Mouse (Mus musculus) forebrain, embryonic 16.5 days (tissue): ENCODE results near the gene Dstyk. TPM values are rescaled to one million over a fixed set of nuclear protein-coding genes. Genes with fewer than 3 reads are reported as not detected.
"Not testable (repeated sequence)": the region's sequence is repeated elsewhere in the genome, so short reads cannot be mapped to it uniquely, and the experiment has no call there.

Experiments used
- ATAC-seq: fragments of 200-750 bp; cut with Nextera tagmentation; 2 replicates; pipeline ENCODE4 v1.8.0; 2017; ENCODE audit warnings: mild to moderate bottlenecking, moderate library complexity
- H3K27ac ChIP-seq: fragments of 300-500 bp; sonication (generic); 2 replicates; pipeline ENCODE4 v1.5.1; 2014; ENCODE audit warnings: low read length, control low read depth
- H3K27me3 ChIP-seq: fragments of 300-500 bp; sonication (generic); replicated peaks from 2 replicates; pipeline ENCODE4 v1.6.1; 2014; ENCODE audit warnings: low read length; ENCODE audit not compliant: control insufficient read depth, insufficient read depth
- H3K36me3 ChIP-seq: fragments of 300-500 bp; sonication (generic); 2 replicates; pipeline ENCODE4 v1.6.1; 2014; ENCODE audit not compliant: control insufficient read depth, insufficient read depth
- H3K4me1 ChIP-seq: fragments of 300-500 bp; sonication (generic); replicated peaks from 2 replicates; pipeline ENCODE4 v1.6.1; 2014; ENCODE audit warnings: low read length; ENCODE audit not compliant: control insufficient read depth, insufficient read depth
- H3K4me2 ChIP-seq: fragments of 300-500 bp; sonication (generic); 2 replicates; pipeline ENCODE4 v1.6.1; 2014; ENCODE audit warnings: mild to moderate bottlenecking, low read length, control low read depth
- H3K4me3 ChIP-seq: fragments of 300-500 bp; sonication (generic); replicated peaks from 2 replicates; pipeline ENCODE4 v1.5.1; 2014; ENCODE audit warnings: mild to moderate bottlenecking, low read length, control low read depth
- H3K9ac ChIP-seq: fragments of 300-500 bp; sonication (generic); replicated peaks from 2 replicates; pipeline ENCODE4 v1.6.1; 2014; ENCODE audit warnings: low read depth, low read length, control low read depth
- H3K9me3 ChIP-seq: fragments of 300-500 bp; sonication (generic); 2 replicates; pipeline ENCODE4 v1.6.1; 2016; ENCODE audit warnings: low read length; ENCODE audit not compliant: control insufficient read depth
- WGBS: fragments of 180-500 bp; shearing (Covaris S2); extraction: QIAGEN DNeasy Blood & Tissue Kit; methylation state at CpG from one replicate; pipeline ENCODE4 v1.1.7; 2014; 5-methylcytosine and 5-hydroxymethylcytosine counted together
- polyA plus RNA-seq: library from polyadenylated mRNA; unstranded; fragments of >200 nt; fragmentation: Nextera tagmentation; extraction: Ambion mirVana; gene quantifications from 2 replicates; pipeline ENCODE4 v1.2.1, GENCODE M21; 2015

The Dstyk gene
- polyA plus RNA-seq, 1 experiment from 2014 or later: 13.1 TPM

GRCm38 (mm10) chr1:132464651-132465050 is 47.3 kb downstream of the Dstyk start:
- Histone ChIP-seq H3K27me3 (no peaks in the 10 kb centered on the region), H3K4me1 (no peaks in the 10 kb centered on the region), H3K4me2 (no peak overlapping the region), H3K9ac (no peak overlapping the region), H3K36me3 (peaks cover 10% of the 10 kb centered on the region; the same call in 1 of the 2 replicates), H3K9me3 (no peaks in the 10 kb centered on the region), H3K4me3 (no peak overlapping the region), H3K27ac (no peak overlapping the region)
- no peak for ATAC-seq
- 87% methylated on average over 5 of the region's 5 CpGs for WGBS

DNA sequence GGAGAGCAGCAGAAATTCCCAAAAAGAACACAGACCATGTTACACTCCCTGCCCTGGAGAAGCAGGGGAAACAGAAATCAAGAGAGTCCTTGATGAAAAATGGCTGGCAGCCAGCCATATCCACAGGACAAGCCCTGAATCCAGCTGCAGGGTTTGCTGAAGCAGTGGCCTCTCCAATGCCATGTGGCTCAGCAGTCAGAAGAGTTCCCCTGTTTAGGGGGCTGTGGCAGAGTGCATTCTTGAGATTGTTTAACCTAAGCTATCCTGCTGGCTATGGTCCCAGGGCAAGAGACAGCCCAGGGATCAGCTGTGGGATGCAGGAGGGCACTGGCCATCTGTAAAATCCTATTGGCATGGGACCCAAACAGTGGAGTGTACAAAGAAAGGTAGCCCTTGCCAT is 51.6 kb downstream of the Dstyk start:
- no peak for ATAC-seq
- Histone ChIP-seq H3K9ac (no peak overlapping the region), H3K4me2 (no peak overlapping the region), H3K4me3 (no peak overlapping the region), H3K4me1 (no peaks in the 10 kb centered on the region), H3K27ac (no peak overlapping the region), H3K36me3 (0 out of 2 replicates have a peak, but pooled peaks cover 2% of the 10 kb centered on the region), H3K9me3 (no peaks in the 10 kb centered on the region), H3K27me3 (no peaks in the 10 kb centered on the region)

GRCm38 (mm10) chr1:132469519-132469918 is 52.2 kb downstream of the Dstyk start:
- Histone ChIP-seq H3K27ac (no peak overlapping the region), H3K9ac (no peak overlapping the region), H3K4me2 (no peak overlapping the region), H3K4me1 (no peaks in the 10 kb centered on the region), H3K27me3 (no peaks in the 10 kb centered on the region), H3K4me3 (no peak overlapping the region), H3K36me3 (no peaks in the 10 kb centered on the region), H3K9me3 (no peaks in the 10 kb centered on the region)
- no peak for ATAC-seq
- 94% methylated on average over 7 of the region's 7 CpGs for WGBS

DNA sequence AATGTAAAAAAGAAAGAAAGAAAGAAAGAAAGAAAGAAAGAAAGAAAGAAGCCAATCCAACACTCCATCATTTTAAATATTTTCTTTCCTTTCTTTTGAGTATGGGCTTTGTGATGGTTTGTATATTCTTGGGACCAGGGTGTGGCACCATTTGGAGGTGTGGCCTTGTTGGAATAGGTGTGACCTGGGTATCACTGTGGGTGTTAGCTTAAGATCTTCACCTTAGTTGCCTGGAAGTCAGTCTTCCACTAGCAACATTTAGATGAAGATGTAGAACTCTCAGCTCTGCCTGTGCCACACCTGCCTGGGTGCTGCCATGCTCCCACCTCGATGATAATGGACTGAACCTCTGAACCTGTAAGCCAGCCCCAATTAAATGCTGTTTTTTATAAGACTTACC is 52.7 kb downstream of the Dstyk start:
- not testable (repeated sequence) for H3K9me3 ChIP-seq, H3K36me3 ChIP-seq, H3K9ac ChIP-seq, ATAC-seq, H3K4me2 ChIP-seq, H3K27ac ChIP-seq, H3K4me3 ChIP-seq, H3K27me3 ChIP-seq, H3K4me1 ChIP-seq
- 92% methylated on average over 1 of the region's 1 CpGs for WGBS

- H3K4me3 ChIP-seq: no peak overlapping the region
- H3K4me1 ChIP-seq: 0 out of 2 replicates have a peak, but pooled peaks cover 5% of the 10 kb centered on the region
- no peak overlapping the region for H3K9ac ChIP-seq
- no peaks in the 10 kb centered on the region for H3K27me3 ChIP-seq
- H3K4me2 ChIP-seq: no peak overlapping the region
- no peaks in the 10 kb centered on the region for H3K9me3 ChIP-seq
- no peaks in the 10 kb centered on the region for H3K36me3 ChIP-seq
- no peak for ATAC-seq
- H3K27ac ChIP-seq: no peak overlapping the region
- 92% methylated on average over 2 of the region's 2 CpGs for WGBS
Measured at GRCm38 (mm10) chr1:132471032-132471431, 53.7 kb downstream of the Dstyk start.

GRCm38 (mm10) chr1:132471499-132471898 is 54.1 kb downstream of the Dstyk start:
- no peak overlapping the region for H3K4me2 ChIP-seq
- H3K27me3 ChIP-seq: no peaks in the 10 kb centered on the region
- no peaks in the 10 kb centered on the region for H3K9me3 ChIP-seq
- 0 out of 2 replicates have a peak, but pooled peaks cover 5% of the 10 kb centered on the region for H3K4me1 ChIP-seq
- H3K27ac ChIP-seq: no peak overlapping the region
- H3K36me3 ChIP-seq: no peaks in the 10 kb centered on the region
- ATAC-seq: no peak
- no peak overlapping the region for H3K4me3 ChIP-seq
- no peak overlapping the region for H3K9ac ChIP-seq
- 89% methylated on average over 5 of the region's 5 CpGs for WGBS

DNA sequence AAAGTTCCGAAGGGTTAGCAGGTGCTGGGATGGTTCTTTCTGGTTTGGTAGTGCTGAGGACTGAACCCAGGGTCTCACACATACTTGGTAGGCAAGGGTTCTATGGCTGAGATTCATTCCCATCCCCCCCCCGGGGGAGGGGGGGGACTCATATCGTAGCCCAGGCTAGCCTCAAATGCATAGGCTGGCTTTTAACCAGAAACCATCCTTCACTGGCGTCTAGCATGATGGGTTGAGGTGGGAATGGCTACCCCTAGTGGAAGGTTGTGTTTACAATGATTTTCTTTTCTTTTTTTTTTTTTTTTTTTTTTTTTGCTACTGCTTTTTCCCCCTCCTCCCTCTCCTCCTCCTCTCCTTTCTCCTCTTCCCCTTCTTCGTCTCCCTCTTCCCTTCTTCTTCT is 55.2 kb downstream of the Dstyk start:
- H3K27ac ChIP-seq: no peak overlapping the region
- no peaks in the 10 kb centered on the region for H3K9me3 ChIP-seq
- H3K4me1 ChIP-seq: 0 out of 2 replicates have a peak, but pooled peaks cover 5% of the 10 kb centered on the region
- no peaks in the 10 kb centered on the region for H3K36me3 ChIP-seq
- H3K4me2 ChIP-seq: no peak overlapping the region
- H3K27me3 ChIP-seq: no peaks in the 10 kb centered on the region
- no peak for ATAC-seq
- no peak overlapping the region for H3K9ac ChIP-seq
- WGBS: 60% methylated on average over 5 of the region's 5 CpGs
- no peak overlapping the region for H3K4me3 ChIP-seq

DNA sequence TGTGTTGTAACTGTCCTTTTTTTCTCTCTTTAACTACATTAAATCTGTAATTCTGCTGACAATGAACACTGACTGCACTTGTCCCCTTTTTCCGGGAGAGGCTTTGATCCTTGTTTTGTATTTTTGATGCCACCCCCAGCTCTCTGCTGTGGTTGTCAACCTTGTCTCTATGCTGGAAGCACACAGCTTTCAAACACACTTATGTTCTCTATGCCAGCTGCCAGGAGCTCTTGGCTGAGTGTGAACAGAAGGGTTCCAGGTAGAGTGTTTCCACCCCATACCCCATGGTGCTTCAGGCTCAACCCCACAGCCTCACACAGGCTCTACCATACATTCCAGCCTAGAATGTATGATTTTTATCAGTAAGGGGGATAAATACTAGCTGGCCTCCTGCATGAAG is 57.1 kb downstream of the Dstyk start:
- 73% methylated on average over 1 of the region's 1 CpGs for WGBS
- H3K9me3 ChIP-seq: no peaks in the 10 kb centered on the region
- H3K4me2 ChIP-seq: no peak overlapping the region
- peaks cover 18% of the 10 kb centered on the region for H3K4me1 ChIP-seq
- H3K36me3 ChIP-seq: no peaks in the 10 kb centered on the region
- H3K4me3 ChIP-seq: no peak overlapping the region
- H3K27ac ChIP-seq: no peak overlapping the region
- ATAC-seq: no peak
- H3K9ac ChIP-seq: no peak overlapping the region
- no peaks in the 10 kb centered on the region for H3K27me3 ChIP-seq

- peaks cover 18% of the 10 kb centered on the region for H3K4me1 ChIP-seq
- H3K27me3 ChIP-seq: no peaks in the 10 kb centered on the region
- 5% methylated on average over 9 of the region's 9 CpGs for WGBS
- H3K4me3 ChIP-seq: peak overlapping the region; percentile 80
- no peaks in the 10 kb centered on the region for H3K36me3 ChIP-seq
- H3K9ac ChIP-seq: peak overlapping the region; percentile 81
- peak overlapping the region; percentile 92 for H3K4me2 ChIP-seq
- H3K27ac ChIP-seq: peak overlapping the region; percentile 56
- peak; percentile 51 for ATAC-seq
- no peaks in the 10 kb centered on the region for H3K9me3 ChIP-seq
Measured at GRCm38 (mm10) chr1:132476575-132476927, 59.2 kb downstream of the Dstyk start.
